Mouse (Mus musculus) ES-E14 (cell line): Measurements from ENCODE around the gene Dync1li2.

Experiments
- CHD2 ChIP-seq: IDR thresholded peaks from 2 replicates; pipeline ENCODE4 v1.6.1; 2014; ENCODE audit warnings: mild to moderate bottlenecking, low read depth, low read length, inconsistent platforms
- HCFC1 ChIP-seq: IDR thresholded peaks from 2 replicates; pipeline ENCODE4 v1.6.1; 2012; ENCODE audit warnings: low read length, inconsistent platforms, borderline replicate concordance; ENCODE audit not compliant: insufficient read depth
- ZNF384 ChIP-seq: IDR thresholded peaks from 2 replicates; pipeline ENCODE4 v1.6.1; 2012; ENCODE audit warnings: low read depth, low read length, inconsistent platforms

- TF ChIP-seq CHD2 (no peak), HCFC1 (no peak), ZNF384 (no peak)
Measured at GRCm38 (mm10) chr8:104452177-104452576, 9.3 kb upstream of the Dync1li2 start.
